Mouse (Mus musculus) midbrain, embryonic 10.5 days (tissue): ENCODE measurements around the gene Grik2. TPM values are rescaled to one million over a fixed set of nuclear protein-coding genes. Genes with fewer than 3 reads are reported as not detected.

ENCODE experiments used
- DNase-seq: peaks from one replicate; pipeline ENCODE4 v3.0.0-alpha.2; 2017; ENCODE audit warnings: low spot score
- H3K27ac ChIP-seq: fragments of 300-500 bp; sonication (generic); replicated peaks from 2 replicates; pipeline ENCODE4 v1.5.1; 2016; ENCODE audit warnings: mild to moderate bottlenecking
- H3K27me3 ChIP-seq: fragments of 300-500 bp; sonication (generic); 2 replicates; pipeline ENCODE4 v1.6.1; 2016; ENCODE audit warnings: low read depth, mild to moderate bottlenecking; ENCODE audit not compliant: poor library complexity, severe bottlenecking
- H3K36me3 ChIP-seq: fragments of 300-500 bp; sonication (generic); 2 replicates; pipeline ENCODE4 v1.6.1; 2016; ENCODE audit warnings: mild to moderate bottlenecking, moderate library complexity
- H3K4me1 ChIP-seq: fragments of 300-500 bp; sonication (generic); 2 replicates; pipeline ENCODE4 v1.6.1; 2016
- H3K4me3 ChIP-seq: fragments of 300-500 bp; sonication (generic); 2 replicates; pipeline ENCODE4 v1.5.1; 2016; ENCODE audit warnings: mild to moderate bottlenecking, moderate library complexity
- H3K9me3 ChIP-seq: fragments of 300-500 bp; sonication (generic); replicated peaks from 2 replicates; pipeline ENCODE4 v1.6.1; 2016; ENCODE audit warnings: mild to moderate bottlenecking
- WGBS: fragments of 180-500 bp; shearing (Covaris S2); methylation state at CpG from one replicate; pipeline ENCODE4 v1.1.7; 2016; 5-methylcytosine and 5-hydroxymethylcytosine counted together
- polyA plus RNA-seq: library from polyadenylated mRNA; unstranded; fragments of >200 nt; fragmentation: Nextera tagmentation; extraction: Ambion mirVana; gene quantifications from 2 replicates; pipeline ENCODE4 v1.2.1, GENCODE M21; 2016

Gene Grik2
- polyA plus RNA-seq, 1 experiment from 2014 or later, result 6.4 TPM

GRCm38 (mm10) chr10:49597652-49598051 is 190.9 kb downstream of the Grik2 start:
- 86% methylated on average over 2 of the region's 2 CpGs for WGBS
- Histone ChIP-seq H3K4me1 (no peaks in the 10 kb centered on the region), H3K9me3 (no peaks in the 10 kb centered on the region), H3K4me3 (no peak overlapping the region), H3K27ac (no peak overlapping the region), H3K27me3 (no peaks in the 10 kb centered on the region), H3K36me3 (no peaks in the 10 kb centered on the region)
- no peak for DNase-seq

GRCm38 (mm10) chr10:49573514-49573913 is 215.1 kb downstream of the Grik2 start:
- Histone ChIP-seq H3K27ac (no peak overlapping the region), H3K4me1 (no peaks in the 10 kb centered on the region), H3K9me3 (no peaks in the 10 kb centered on the region), H3K4me3 (no peak overlapping the region), H3K27me3 (no peaks in the 10 kb centered on the region), H3K36me3 (no peaks in the 10 kb centered on the region)
- no peak for DNase-seq
- WGBS, result 89% methylated on average over 7 of the region's 7 CpGs

- no peaks in the 10 kb centered on the region for H3K4me1 ChIP-seq
- no peaks in the 10 kb centered on the region for H3K36me3 ChIP-seq
- H3K27me3 ChIP-seq, result no peaks in the 10 kb centered on the region
- no peak overlapping the region for H3K4me3 ChIP-seq
- DNase-seq, result no peak
- no peaks in the 10 kb centered on the region for H3K9me3 ChIP-seq
- no peak overlapping the region for H3K27ac ChIP-seq
- WGBS, result 97% methylated on average over 1 of the region's 1 CpGs
Measured at GRCm38 (mm10) chr10:49559872-49560407, 228.6 kb downstream of the Grik2 start.

GRCm38 (mm10) chr10:49542249-49542648 is 246.3 kb downstream of the Grik2 start:
- H3K36me3 ChIP-seq, result no peaks in the 10 kb centered on the region
- no peak for DNase-seq
- no peak overlapping the region for H3K27ac ChIP-seq
- no peaks in the 10 kb centered on the region for H3K27me3 ChIP-seq
- WGBS, result 71% methylated on average over 1 of the region's 1 CpGs
- no peak overlapping the region for H3K4me3 ChIP-seq
- H3K4me1 ChIP-seq, result no peaks in the 10 kb centered on the region
- H3K9me3 ChIP-seq, result no peaks in the 10 kb centered on the region

GRCm38 (mm10) chr10:49519752-49520151 is 268.8 kb downstream of the Grik2 start:
- Histone ChIP-seq H3K27me3 (no peaks in the 10 kb centered on the region), H3K4me3 (no peak overlapping the region), H3K36me3 (no peaks in the 10 kb centered on the region), H3K9me3 (no peaks in the 10 kb centered on the region), H3K27ac (no peak overlapping the region), H3K4me1 (no peaks in the 10 kb centered on the region)
- WGBS, result 98% methylated on average over 1 of the region's 1 CpGs
- DNase-seq, result no peak

- H3K4me3 ChIP-seq, result no peak overlapping the region
- H3K4me1 ChIP-seq, result no peaks in the 10 kb centered on the region
- no peaks in the 10 kb centered on the region for H3K9me3 ChIP-seq
- no peaks in the 10 kb centered on the region for H3K36me3 ChIP-seq
- H3K27ac ChIP-seq, result no peak overlapping the region
- 75% methylated on average over 1 of the region's 1 CpGs for WGBS
- no peak for DNase-seq
- H3K27me3 ChIP-seq, result no peaks in the 10 kb centered on the region
Measured at GRCm38 (mm10) chr10:49500628-49501027, 287.9 kb downstream of the Grik2 start.

- DNase-seq, result no peak
- Histone ChIP-seq H3K36me3 (no peaks in the 10 kb centered on the region), H3K27me3 (no peaks in the 10 kb centered on the region), H3K4me3 (no peak overlapping the region), H3K4me1 (no peaks in the 10 kb centered on the region), H3K9me3 (no peaks in the 10 kb centered on the region), H3K27ac (no peak overlapping the region)
- 80% methylated on average over 1 of the region's 1 CpGs for WGBS
Measured at GRCm38 (mm10) chr10:49497302-49497701, 291.3 kb downstream of the Grik2 start.

GRCm38 (mm10) chr10:49481439-49481838 is 307.1 kb downstream of the Grik2 start:
- Histone ChIP-seq H3K4me1 (no peaks in the 10 kb centered on the region), H3K36me3 (no peaks in the 10 kb centered on the region), H3K27me3 (no peaks in the 10 kb centered on the region), H3K27ac (no peak overlapping the region), H3K9me3 (no peaks in the 10 kb centered on the region), H3K4me3 (no peak overlapping the region)
- no peak for DNase-seq
- 84% methylated on average over 4 of the region's 4 CpGs for WGBS

GRCm38 (mm10) chr10:49480085-49480749 is 308.3 kb downstream of the Grik2 start:
- Histone ChIP-seq H3K4me1 (no peaks in the 10 kb centered on the region), H3K4me3 (no peak overlapping the region), H3K9me3 (no peaks in the 10 kb centered on the region), H3K27ac (no peak overlapping the region), H3K36me3 (no peaks in the 10 kb centered on the region), H3K27me3 (no peaks in the 10 kb centered on the region)
- WGBS, result 85% methylated on average over 5 of the region's 5 CpGs
- no peak for DNase-seq

- H3K27ac ChIP-seq, result no peak overlapping the region
- H3K4me1 ChIP-seq, result no peaks in the 10 kb centered on the region
- DNase-seq, result no peak
- no peaks in the 10 kb centered on the region for H3K27me3 ChIP-seq
- no peaks in the 10 kb centered on the region for H3K36me3 ChIP-seq
- H3K4me3 ChIP-seq, result no peak overlapping the region
- no peaks in the 10 kb centered on the region for H3K9me3 ChIP-seq
Measured at GRCm38 (mm10) chr10:49473613-49474012, 315.0 kb downstream of the Grik2 start.

GRCm38 (mm10) chr10:49456791-49457190 is 331.8 kb downstream of the Grik2 start:
- Histone ChIP-seq H3K4me3 (no peak overlapping the region), H3K9me3 (no peaks in the 10 kb centered on the region), H3K4me1 (no peaks in the 10 kb centered on the region), H3K36me3 (no peaks in the 10 kb centered on the region), H3K27ac (no peak overlapping the region), H3K27me3 (no peaks in the 10 kb centered on the region)
- WGBS, result 84% methylated on average over 2 of the region's 2 CpGs
- DNase-seq, result no peak

GRCm38 (mm10) chr10:49453535-49453934 is 335.0 kb downstream of the Grik2 start:
- no peaks in the 10 kb centered on the region for H3K36me3 ChIP-seq
- no peaks in the 10 kb centered on the region for H3K27me3 ChIP-seq
- H3K9me3 ChIP-seq, result no peaks in the 10 kb centered on the region
- H3K4me3 ChIP-seq, result no peak overlapping the region
- no peak for DNase-seq
- no peak overlapping the region for H3K27ac ChIP-seq
- H3K4me1 ChIP-seq, result no peaks in the 10 kb centered on the region

- H3K4me3 ChIP-seq, result no peak overlapping the region
- 85% methylated on average over 1 of the region's 1 CpGs for WGBS
- H3K36me3 ChIP-seq, result no peaks in the 10 kb centered on the region
Measured at GRCm38 (mm10) chr10:49441369-49441768, 347.2 kb downstream of the Grik2 start.

GRCm38 (mm10) chr10:49437057-49437456 is 351.5 kb downstream of the Grik2 start:
- Histone ChIP-seq H3K27me3 (no peaks in the 10 kb centered on the region), H3K9me3 (no peaks in the 10 kb centered on the region), H3K4me3 (no peak overlapping the region), H3K27ac (no peak overlapping the region), H3K4me1 (no peaks in the 10 kb centered on the region), H3K36me3 (no peaks in the 10 kb centered on the region)
- WGBS, result 71% methylated on average over 2 of the region's 2 CpGs
- no peak for DNase-seq

More at GRCm38 (mm10) chr10:49441369-49441768, 347.2 kb downstream of the Grik2 start:
- no peaks in the 10 kb centered on the region for H3K27me3 ChIP-seq
- H3K9me3 ChIP-seq, result no peaks in the 10 kb centered on the region
- DNase-seq, result no peak
- H3K4me1 ChIP-seq, result no peaks in the 10 kb centered on the region
- H3K27ac ChIP-seq, result no peak overlapping the region
